Mouse (Mus musculus): ENCODE measurements around the gene Pip4k2b. TPM values are rescaled to one million over a fixed set of nuclear protein-coding genes. Genes with fewer than 3 reads are reported as not detected.
"Not testable (repeated sequence)": the region's sequence is repeated elsewhere in the genome, so short reads cannot be mapped to it uniquely, and the experiment has no call there.

The Pip4k2b gene
- polyA plus RNA-seq, 1 experiment from 2014 or later: 1.3 TPM

DNA sequence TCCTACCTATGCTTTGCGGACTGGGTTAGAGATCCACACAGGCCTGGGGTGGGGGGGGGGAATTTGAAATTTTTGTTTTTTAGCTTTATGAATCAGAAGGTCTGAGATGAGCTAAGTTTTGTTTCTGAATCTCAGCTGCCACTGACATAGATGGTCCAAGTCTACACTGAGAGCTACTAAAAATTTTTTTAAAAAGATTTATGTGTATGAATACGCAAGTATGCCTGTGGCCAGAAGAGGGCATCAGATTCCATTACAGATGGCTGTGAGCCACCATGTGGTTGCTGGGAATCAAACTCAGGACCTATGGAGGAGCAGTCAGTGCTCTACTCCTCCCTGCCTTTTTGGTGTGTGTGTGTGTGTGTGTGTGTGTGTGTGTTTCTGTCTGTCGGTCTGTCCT, 30.1 kb downstream of the Pip4k2b start:
- Histone ChIP-seq H3K9me3 (replicated peaks) (no peaks in the 10 kb centered on the region), H3K36me3 (peaks cover 69% of the 10 kb centered on the region), H3K4me2 (no peak overlapping the region), H3K4me3 (no peak overlapping the region), H3K9ac (no peak overlapping the region), H3K27ac (ENCODE audit: poor library complexity, severe bottlenecking) (no peak overlapping the region), H3K27me3 (replicated peaks) (no peaks in the 10 kb centered on the region), H3K4me1 (replicated peaks) (peaks cover 25% of the 10 kb centered on the region; the same call in 1 of the 2 replicates)
- 98% methylated on average over 3 of the region's 3 CpGs for WGBS
- ATAC-seq (ENCODE audit: insufficient number of reproducible peaks, low FRiP score): no peak

- H3K9me3 ChIP-seq (replicated peaks): no peaks in the 10 kb centered on the region
- no peak for ATAC-seq (ENCODE audit: insufficient number of reproducible peaks, low FRiP score)
- H3K4me3 ChIP-seq: no peak overlapping the region
- no peak overlapping the region for H3K9ac ChIP-seq
- H3K27me3 ChIP-seq (replicated peaks): no peaks in the 10 kb centered on the region
- no peak overlapping the region for H3K4me2 ChIP-seq
- 77% methylated on average over 8 of the region's 8 CpGs for WGBS
- H3K27ac ChIP-seq (ENCODE audit: poor library complexity, severe bottlenecking): no peak overlapping the region
- H3K36me3 ChIP-seq: peaks cover 68% of the 10 kb centered on the region
- peaks cover 25% of the 10 kb centered on the region; the same call in 1 of the 2 replicates for H3K4me1 ChIP-seq (replicated peaks)
Observed at GRCm38 (mm10) chr11:97713896-97714295, 30.6 kb downstream of the Pip4k2b start.

DNA sequence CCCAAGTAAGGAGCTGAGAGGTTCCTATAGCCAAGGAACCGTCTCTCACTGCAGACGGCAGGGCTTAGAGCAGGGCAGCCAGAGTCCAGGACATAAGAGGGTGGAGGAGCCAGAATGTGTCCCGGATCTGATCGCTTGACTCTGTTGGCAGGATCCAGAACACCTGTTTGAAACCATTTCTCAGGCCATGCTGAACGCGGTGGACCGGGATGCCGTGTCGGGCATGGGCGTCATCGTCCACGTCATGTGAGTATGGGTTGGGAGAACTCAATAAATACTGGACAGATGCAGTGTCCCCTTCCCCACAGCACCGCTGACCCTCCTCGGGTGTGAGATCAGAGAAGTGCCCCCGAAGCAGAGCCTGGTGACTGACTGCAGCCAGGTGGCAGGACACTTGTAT, 32.2 kb downstream of the Pip4k2b start:
- ATAC-seq (ENCODE audit: insufficient number of reproducible peaks, low FRiP score): no peak
- Histone ChIP-seq H3K27me3 (replicated peaks) (no peaks in the 10 kb centered on the region), H3K9ac (no peak overlapping the region), H3K36me3 (peaks cover 69% of the 10 kb centered on the region), H3K4me3 (no peak overlapping the region), H3K4me1 (replicated peaks) (peaks cover 25% of the 10 kb centered on the region; the same call in 1 of the 2 replicates), H3K9me3 (replicated peaks) (no peaks in the 10 kb centered on the region), H3K4me2 (no peak overlapping the region), H3K27ac (ENCODE audit: poor library complexity, severe bottlenecking) (no peak overlapping the region)
- WGBS: 93% methylated on average over 15 of the region's 15 CpGs

DNA sequence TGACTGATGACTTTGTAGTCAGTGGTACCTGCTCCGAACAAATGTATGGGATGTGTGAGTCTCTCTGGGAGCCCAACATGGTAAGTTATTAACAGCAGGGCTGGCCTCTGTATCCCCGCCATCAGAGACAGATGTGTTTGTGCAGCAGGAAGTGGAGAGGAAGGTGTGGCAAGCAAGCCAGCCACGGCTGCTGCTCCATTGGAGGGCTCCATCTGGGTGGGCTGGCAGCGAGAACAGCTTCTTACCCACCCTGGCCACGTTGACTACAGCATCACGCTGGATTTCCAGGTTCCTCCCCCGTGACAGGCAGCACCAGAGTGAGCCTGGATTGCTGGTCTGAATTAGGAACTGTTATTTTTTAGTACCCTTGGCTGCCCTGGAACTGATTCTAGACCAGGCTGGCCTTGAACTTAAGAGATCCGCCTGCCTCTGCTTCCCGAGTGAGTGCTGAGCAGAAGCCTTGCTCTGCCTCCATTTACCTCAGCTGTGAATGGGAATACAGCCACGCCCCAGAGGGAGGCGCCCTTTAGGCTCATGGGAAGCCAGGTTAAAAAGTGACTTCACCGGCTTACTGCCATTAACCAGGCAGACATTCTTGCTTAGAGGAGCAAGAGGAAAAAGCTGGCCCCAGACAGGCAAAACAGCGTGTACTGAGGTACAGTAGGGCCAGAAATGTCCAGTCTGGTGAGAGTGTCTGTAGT, 33.2 kb downstream of the Pip4k2b start:
- H3K27ac ChIP-seq (ENCODE audit: poor library complexity, severe bottlenecking): no peak overlapping the region
- H3K4me2 ChIP-seq: no peak overlapping the region
- no peak overlapping the region for H3K4me3 ChIP-seq
- WGBS: 84% methylated on average over 13 of the region's 13 CpGs
- peaks cover 72% of the 10 kb centered on the region for H3K36me3 ChIP-seq
- no peaks in the 10 kb centered on the region for H3K27me3 ChIP-seq (replicated peaks)
- no peaks in the 10 kb centered on the region for H3K9me3 ChIP-seq (replicated peaks)
- no peak for ATAC-seq (ENCODE audit: insufficient number of reproducible peaks, low FRiP score)
- no peak overlapping the region for H3K9ac ChIP-seq
- H3K4me1 ChIP-seq (replicated peaks): peaks cover 23% of the 10 kb centered on the region; the same call in 1 of the 2 replicates

GRCm38 (mm10) chr11:97710067-97710466, 34.4 kb downstream of the Pip4k2b start:
- not testable (repeated sequence) for H3K27ac ChIP-seq (ENCODE audit: poor library complexity, severe bottlenecking); ATAC-seq (ENCODE audit: insufficient number of reproducible peaks, low FRiP score); H3K9ac ChIP-seq; H3K4me2 ChIP-seq; H3K9me3 ChIP-seq (replicated peaks); H3K27me3 ChIP-seq (replicated peaks); H3K4me3 ChIP-seq
- H3K36me3 ChIP-seq: peaks cover 78% of the 10 kb centered on the region
- 76% methylated on average over 2 of the region's 2 CpGs for WGBS
- 0 out of 2 replicates have a peak, but pooled peaks cover 11% of the 10 kb centered on the region for H3K4me1 ChIP-seq (replicated peaks)

DNA sequence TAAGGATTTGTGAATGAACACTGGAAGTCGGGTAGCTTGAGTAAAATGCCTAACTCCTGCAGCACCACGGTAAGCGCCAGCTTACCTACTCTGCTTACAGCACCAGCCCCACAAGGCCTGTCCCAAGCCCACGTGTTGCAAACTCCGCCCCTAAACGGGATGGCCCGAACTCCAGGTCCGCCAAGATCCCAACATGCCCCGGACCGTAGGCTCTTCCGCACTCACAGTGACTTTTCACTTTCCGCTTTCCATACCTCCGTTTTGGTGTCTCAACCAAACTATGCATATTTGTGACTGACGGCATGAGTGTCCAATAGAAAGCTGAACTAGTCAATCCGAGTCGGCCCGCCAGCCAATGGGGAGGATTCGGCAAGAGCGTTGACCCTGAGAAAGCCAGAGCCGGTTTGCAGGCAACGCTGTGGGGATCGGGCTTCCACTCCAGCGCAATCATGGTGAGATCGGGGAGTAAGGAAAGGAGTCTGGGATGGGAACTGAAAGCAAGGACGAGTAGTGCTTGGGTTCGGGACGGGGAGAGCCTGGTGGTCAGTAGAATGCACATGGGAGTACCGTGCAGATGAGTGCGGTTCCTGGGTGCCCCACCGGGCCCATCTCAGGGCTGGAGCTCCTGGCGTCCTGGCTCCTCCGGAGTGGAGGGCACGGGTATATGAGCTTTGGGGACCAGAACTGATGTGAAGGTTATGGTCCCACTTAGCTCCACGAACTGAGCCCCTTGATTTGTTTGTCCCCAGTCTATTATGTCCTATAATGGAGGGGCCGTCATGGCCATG, 41.3 kb downstream of the Pip4k2b start, which contains the start of gene Psmb3:
Gene Psmb3, plus strand, starts transcription at position 361 of the 788 bp plus-strand sequence.
- H3K27ac ChIP-seq (ENCODE audit: poor library complexity, severe bottlenecking): peak within 1 kb of the TSS; percentile 77
- H3K9me3 ChIP-seq (replicated peaks): no peaks in the 10 kb centered on the region
- no peaks in the 10 kb centered on the region for H3K27me3 ChIP-seq (replicated peaks)
- peak within 1 kb of the TSS; percentile 88 for H3K9ac ChIP-seq
- WGBS: under 1% methylated on average over 35 of the region's 35 CpGs
- peak; percentile 88 for ATAC-seq (ENCODE audit: insufficient number of reproducible peaks, low FRiP score)
- H3K4me1 ChIP-seq (replicated peaks): peaks cover 29% of the 10 kb centered on the region
- H3K36me3 ChIP-seq: peaks cover 35% of the 10 kb centered on the region
- peak within 1 kb of the TSS; percentile 80 for H3K4me3 ChIP-seq
- peak within 1 kb of the TSS; percentile 92 for H3K4me2 ChIP-seq

GRCm38 (mm10) chr11:97702393-97702745, 42.1 kb downstream of the Pip4k2b start:
- H3K27ac ChIP-seq (ENCODE audit: poor library complexity, severe bottlenecking): peak overlapping the region; percentile 50
- peak overlapping the region; percentile 80 for H3K4me3 ChIP-seq
- under 1% methylated on average over 24 of the region's 24 CpGs for WGBS
- ATAC-seq (ENCODE audit: insufficient number of reproducible peaks, low FRiP score): no peak
- H3K36me3 ChIP-seq: peaks cover 28% of the 10 kb centered on the region
- no peaks in the 10 kb centered on the region for H3K27me3 ChIP-seq (replicated peaks)
- H3K4me2 ChIP-seq: peak overlapping the region; percentile 92
- no peaks in the 10 kb centered on the region for H3K9me3 ChIP-seq (replicated peaks)
- H3K9ac ChIP-seq: peak overlapping the region; percentile 73
- H3K4me1 ChIP-seq (replicated peaks): peaks cover 38% of the 10 kb centered on the region

DNA sequence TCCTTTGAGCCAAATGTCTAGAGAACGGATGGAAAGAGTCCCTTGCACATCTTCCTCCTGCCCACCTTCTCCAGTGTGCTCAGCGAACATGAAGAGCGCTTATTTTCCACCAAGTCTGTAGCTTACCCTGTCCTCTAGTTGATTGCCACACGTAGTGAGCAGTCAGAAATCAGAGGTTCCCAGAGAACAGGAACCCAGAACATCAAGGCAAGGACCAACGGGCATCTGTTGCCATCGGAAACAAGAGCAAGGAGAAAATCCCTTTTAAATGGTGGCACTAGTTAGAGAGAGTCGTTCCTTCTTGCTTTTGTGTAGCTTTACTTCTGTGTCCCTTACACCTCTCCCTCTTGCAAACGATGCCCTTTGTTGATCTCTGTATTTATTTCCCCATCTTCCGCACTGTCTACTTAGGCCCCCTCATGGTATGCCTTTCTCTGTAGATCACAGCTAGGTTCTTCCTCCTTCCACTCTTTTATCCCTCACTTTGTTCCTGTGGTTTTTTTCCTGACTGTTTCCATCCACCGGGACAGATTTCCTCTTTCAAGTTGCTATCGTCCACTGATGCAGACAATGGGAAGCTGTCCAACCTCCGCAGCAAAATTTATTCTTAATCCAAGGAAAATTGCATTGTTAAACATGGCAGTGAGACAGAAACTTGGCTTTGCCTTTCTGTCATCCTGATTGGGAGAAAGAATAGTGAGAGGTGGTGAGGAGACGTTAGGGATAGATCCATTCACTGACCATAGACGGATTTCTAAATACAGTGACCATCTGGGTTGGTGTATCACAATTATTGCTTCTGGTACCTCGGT, 42.7 kb downstream of the Pip4k2b start:
- ATAC-seq (ENCODE audit: insufficient number of reproducible peaks, low FRiP score): no peak
- WGBS: 53% methylated on average over 15 of the region's 15 CpGs
- no peak overlapping the region for H3K9ac ChIP-seq

GRCm38 (mm10) chr11:97700746-97701580, 43.5 kb downstream of the Pip4k2b start:
- H3K27ac ChIP-seq (ENCODE audit: poor library complexity, severe bottlenecking): peak overlapping the region; percentile 99
- no peaks in the 10 kb centered on the region for H3K27me3 ChIP-seq (replicated peaks)
- peaks cover 14% of the 10 kb centered on the region; the same call in 1 of the 2 replicates for H3K36me3 ChIP-seq
- ATAC-seq (ENCODE audit: insufficient number of reproducible peaks, low FRiP score): 0 out of 2 replicates have a peak, but pooled peaks have one; percentile 17
- H3K9ac ChIP-seq: peak overlapping the region; percentile 85
- H3K4me1 ChIP-seq (replicated peaks): peaks cover 51% of the 10 kb centered on the region
- H3K4me3 ChIP-seq: peak overlapping the region; percentile 75
- peak overlapping the region; percentile 92 for H3K4me2 ChIP-seq
- 19% methylated on average over 30 of the region's 30 CpGs for WGBS
- no peaks in the 10 kb centered on the region for H3K9me3 ChIP-seq (replicated peaks)

More for the DNA sequence above, 42.7 kb downstream of the Pip4k2b start:
- H3K36me3 ChIP-seq: peaks cover 22% of the 10 kb centered on the region
- peak overlapping the region; percentile 80 for H3K4me3 ChIP-seq
- H3K4me2 ChIP-seq: peak overlapping the region; percentile 92
- peak overlapping the region; percentile 13; the same call in 1 of the 2 replicates for H3K27ac ChIP-seq (ENCODE audit: poor library complexity, severe bottlenecking)
- H3K9me3 ChIP-seq (replicated peaks): no peaks in the 10 kb centered on the region
- H3K27me3 ChIP-seq (replicated peaks): no peaks in the 10 kb centered on the region
- H3K4me1 ChIP-seq (replicated peaks): peaks cover 44% of the 10 kb centered on the region
